Mouse (Mus musculus) heart, embryonic 10.5 days (tissue): Measurements from ENCODE around the gene Myf6. TPM values are rescaled to one million over a fixed set of nuclear protein-coding genes. Genes with fewer than 3 reads are reported as not detected.

Source experiments
- DNase-seq: peaks from one replicate; pipeline ENCODE4 v3.0.0-alpha.2; 2017; ENCODE audit warnings: low spot score
- H3K27ac ChIP-seq: fragments of 300-500 bp; sonication (generic); 2 replicates; pipeline ENCODE4 v1.5.1; 2016; ENCODE audit warnings: mild to moderate bottlenecking
- H3K27me3 ChIP-seq: fragments of 300-500 bp; sonication (generic); 2 replicates; pipeline ENCODE4 v1.6.1; 2016; ENCODE audit warnings: mild to moderate bottlenecking; ENCODE audit not compliant: poor library complexity, insufficient read depth, severe bottlenecking
- H3K36me3 ChIP-seq: fragments of 300-500 bp; sonication (generic); 2 replicates; pipeline ENCODE4 v1.6.1; 2016; ENCODE audit warnings: mild to moderate bottlenecking, moderate library complexity
- H3K4me1 ChIP-seq: fragments of 300-500 bp; sonication (generic); 2 replicates; pipeline ENCODE4 v1.6.1; 2016; ENCODE audit warnings: mild to moderate bottlenecking
- H3K4me3 ChIP-seq: fragments of 300-500 bp; sonication (generic); 2 replicates; pipeline ENCODE4 v1.5.1; 2016; ENCODE audit warnings: mild to moderate bottlenecking, moderate library complexity
- H3K9me3 ChIP-seq: fragments of 300-500 bp; sonication (generic); 2 replicates; pipeline ENCODE4 v1.6.1; 2016; ENCODE audit warnings: mild to moderate bottlenecking, moderate library complexity
- WGBS: fragments of 180-500 bp; shearing (Covaris S2); methylation state at CpG from one replicate; pipeline ENCODE4 v1.1.7; 2016; 5-methylcytosine and 5-hydroxymethylcytosine counted together
- polyA plus RNA-seq: library from polyadenylated mRNA; unstranded; fragments of >200 nt; fragmentation: Nextera tagmentation; extraction: Ambion mirVana; gene quantifications from 2 replicates; pipeline ENCODE4 v1.2.1, GENCODE M21; 2016

Myf6 gene
- 0.30 TPM in 1 of 2 replicates, not detected in the other for polyA plus RNA-seq

DNA sequence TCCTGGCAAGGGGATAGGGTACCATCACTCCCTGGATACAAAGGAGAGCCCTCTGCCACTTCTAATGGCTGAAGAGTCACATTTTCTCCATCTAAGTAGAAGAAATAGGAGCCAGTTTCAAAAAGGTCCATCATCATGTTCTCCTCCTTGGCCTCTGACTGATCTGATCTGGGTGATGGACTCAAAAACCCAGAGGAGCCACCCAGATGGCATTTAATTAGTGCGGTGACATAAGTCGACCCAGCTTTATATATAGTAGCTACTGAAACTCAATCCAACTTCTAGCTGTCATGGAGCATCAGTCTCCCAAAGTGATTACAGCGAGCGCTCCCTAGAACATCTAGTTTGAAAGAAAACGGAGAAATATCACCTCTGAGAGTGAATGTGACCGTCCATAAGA is at the start of gene Myf6:
Gene Myf6, minus strand, starts transcription at position 170 of the 400 bp plus-strand sequence.
- Histone ChIP-seq H3K36me3 (no peaks in the 10 kb centered on the region), H3K27ac (0 out of 2 replicates have a peak within 1 kb of the TSS, but pooled peaks have one; percentile 29), H3K4me3 (peak within 1 kb of the TSS; percentile 46), H3K4me1 (peaks cover 9% of the 10 kb centered on the region), H3K27me3 (peaks cover 4% of the 10 kb centered on the region; the same call in 1 of the 2 replicates), H3K9me3 (no peaks in the 10 kb centered on the region)
- no peak for DNase-seq
- WGBS = 85% methylated on average over 6 of the region's 6 CpGs

DNA sequence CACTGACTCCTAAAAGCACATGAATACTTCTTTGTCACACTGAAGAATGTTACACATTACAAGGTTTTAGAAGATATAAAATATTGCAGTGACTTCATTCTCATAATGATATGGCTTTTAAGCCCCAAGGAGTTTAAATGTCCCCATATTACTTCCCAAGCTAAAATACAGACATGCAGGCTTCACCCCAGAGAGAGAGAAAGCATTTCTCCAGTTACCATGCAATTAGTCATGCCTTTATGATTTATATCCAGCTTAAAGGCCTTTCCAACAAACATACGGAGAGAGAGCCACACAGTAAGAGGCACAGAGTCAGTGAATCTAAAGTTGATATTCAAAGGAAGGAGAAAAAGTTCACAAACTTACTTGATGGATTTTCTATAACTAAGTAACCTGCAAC is 48.5 kb upstream of the Myf6 start:
- Histone ChIP-seq H3K27ac (no peak overlapping the region), H3K9me3 (no peaks in the 10 kb centered on the region), H3K4me3 (no peak overlapping the region), H3K36me3 (no peaks in the 10 kb centered on the region), H3K27me3 (no peaks in the 10 kb centered on the region), H3K4me1 (no peaks in the 10 kb centered on the region)
- DNase-seq = no peak
- 63% methylated on average over 1 of the region's 1 CpGs for WGBS

DNA sequence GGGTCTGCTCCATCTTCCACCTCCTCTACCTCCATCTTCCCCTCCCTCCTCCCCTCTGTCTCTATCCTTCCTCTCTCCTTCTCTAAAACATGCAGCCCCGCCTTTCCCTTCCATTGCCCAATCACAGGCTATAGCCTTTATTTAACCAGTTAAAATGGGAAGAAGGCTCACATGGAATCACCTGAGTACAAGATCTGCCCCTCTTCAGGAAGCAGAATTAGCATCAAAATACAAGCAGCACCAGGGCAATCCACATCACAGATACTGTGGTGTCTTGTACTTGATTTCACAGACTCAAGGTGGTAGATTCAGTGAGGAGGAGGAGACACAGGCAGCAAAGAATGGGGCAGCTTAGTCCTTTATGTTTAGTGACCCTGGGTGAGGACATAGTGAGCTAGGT is 34.2 kb upstream of the Myf6 start:
- 63% methylated on average over 1 of the region's 1 CpGs for WGBS

DNA sequence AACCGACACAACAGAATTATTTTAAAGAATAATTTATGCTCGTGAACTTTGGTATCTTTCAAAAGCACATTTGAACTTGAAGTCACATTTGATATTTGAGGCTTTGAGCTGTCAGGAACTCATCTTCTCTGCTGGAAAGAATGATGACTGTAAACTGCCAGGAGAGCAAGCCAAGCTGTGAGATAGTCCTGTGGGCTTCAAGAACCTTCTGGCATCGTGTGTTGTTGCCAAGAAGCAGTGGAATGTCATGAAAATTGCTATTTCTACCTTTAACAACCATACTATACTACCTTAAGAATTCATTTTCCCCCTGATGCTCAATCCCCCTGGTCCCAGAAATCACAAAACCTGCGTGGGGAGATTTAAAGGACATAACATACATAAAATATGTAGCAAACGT is 24.7 kb upstream of the Myf6 start:
- H3K4me1 ChIP-seq = no peaks in the 10 kb centered on the region
- no peak for DNase-seq
- H3K4me3 ChIP-seq = no peak overlapping the region
- H3K9me3 ChIP-seq = no peaks in the 10 kb centered on the region
- WGBS = 72% methylated on average over 5 of the region's 5 CpGs
- no peaks in the 10 kb centered on the region for H3K27me3 ChIP-seq
- H3K27ac ChIP-seq = no peak overlapping the region
- H3K36me3 ChIP-seq = no peaks in the 10 kb centered on the region

More for the DNA sequence above, 34.2 kb upstream of the Myf6 start:
- no peaks in the 10 kb centered on the region for H3K27me3 ChIP-seq
- no peaks in the 10 kb centered on the region for H3K9me3 ChIP-seq
- H3K4me1 ChIP-seq = no peaks in the 10 kb centered on the region
- no peak overlapping the region for H3K4me3 ChIP-seq
- no peaks in the 10 kb centered on the region for H3K36me3 ChIP-seq
- no peak for DNase-seq
- no peak overlapping the region for H3K27ac ChIP-seq

DNA sequence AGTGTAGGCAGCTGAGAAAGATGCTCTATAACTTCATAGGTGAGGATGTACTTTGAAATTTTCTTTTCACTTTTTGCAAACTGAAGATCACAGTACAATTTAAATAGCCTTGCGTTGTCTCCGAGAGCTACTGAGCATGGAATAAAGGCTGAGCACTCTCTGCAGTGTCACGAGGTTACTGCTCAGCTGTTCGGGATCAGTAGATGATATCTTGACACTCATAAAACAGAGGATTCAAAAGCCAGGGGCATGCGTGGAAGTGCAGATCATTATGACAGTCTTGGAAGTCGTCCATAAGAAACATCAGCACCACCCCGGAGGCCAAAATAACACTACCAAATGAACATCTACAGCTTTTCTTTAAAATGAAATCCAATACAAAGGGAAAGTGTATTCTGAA is 22.1 kb upstream of the Myf6 start:
- Histone ChIP-seq H3K27me3 (no peaks in the 10 kb centered on the region), H3K4me3 (no peak overlapping the region), H3K4me1 (no peaks in the 10 kb centered on the region), H3K36me3 (no peaks in the 10 kb centered on the region), H3K9me3 (no peaks in the 10 kb centered on the region), H3K27ac (no peak overlapping the region)
- 81% methylated on average over 7 of the region's 7 CpGs for WGBS
- no peak for DNase-seq

DNA sequence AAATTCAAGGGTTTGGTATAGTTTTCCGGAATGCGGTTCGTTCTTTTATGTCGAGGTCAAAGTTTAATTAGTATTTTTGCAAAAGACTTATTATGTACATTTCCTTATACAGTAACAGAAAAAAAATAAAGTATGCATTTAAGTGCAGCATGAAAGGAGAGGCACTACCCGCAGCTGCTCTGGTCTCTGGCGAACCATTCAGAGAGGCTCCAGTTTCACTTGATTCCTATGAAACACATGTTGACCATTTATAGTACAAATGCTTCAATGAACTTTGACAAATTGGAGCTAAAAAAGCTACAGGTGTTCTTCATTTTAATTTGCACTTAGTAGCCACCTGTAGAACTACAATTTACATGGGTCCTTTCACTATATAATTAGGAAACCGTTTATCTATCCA is 20.2 kb upstream of the Myf6 start:
- no peaks in the 10 kb centered on the region for H3K36me3 ChIP-seq
- no peak for DNase-seq
- WGBS = 83% methylated on average over 7 of the region's 7 CpGs

DNA sequence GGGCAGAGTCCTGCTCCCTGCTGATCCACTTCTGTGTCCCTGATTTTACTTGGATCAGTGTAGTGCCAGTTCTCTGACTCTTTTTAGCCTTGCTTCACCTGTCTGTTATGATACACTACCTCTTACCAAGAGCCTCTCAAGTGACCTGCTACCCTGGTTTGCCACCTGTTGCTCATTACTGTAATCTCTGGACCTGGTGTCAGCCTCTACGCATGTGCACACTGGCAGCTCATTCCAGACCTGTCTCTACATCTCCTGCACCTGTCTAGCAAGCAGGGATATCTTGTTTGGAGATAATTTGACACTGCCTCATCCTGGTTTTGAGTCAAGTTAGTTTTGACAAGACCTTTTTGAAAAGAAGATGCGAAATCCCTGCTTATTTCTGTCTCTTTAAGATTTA is 11.9 kb upstream of the Myf6 start:
- 82% methylated on average over 2 of the region's 2 CpGs for WGBS
- no peak for DNase-seq
- Histone ChIP-seq H3K9me3 (no peaks in the 10 kb centered on the region), H3K4me3 (no peak overlapping the region), H3K4me1 (no peaks in the 10 kb centered on the region), H3K36me3 (no peaks in the 10 kb centered on the region), H3K27me3 (no peaks in the 10 kb centered on the region), H3K27ac (no peak overlapping the region)

More for the DNA sequence above, 20.2 kb upstream of the Myf6 start:
- H3K9me3 ChIP-seq = no peaks in the 10 kb centered on the region
- H3K27ac ChIP-seq = no peak overlapping the region
- no peaks in the 10 kb centered on the region for H3K27me3 ChIP-seq
- no peaks in the 10 kb centered on the region for H3K4me1 ChIP-seq
- H3K4me3 ChIP-seq = no peak overlapping the region

DNA sequence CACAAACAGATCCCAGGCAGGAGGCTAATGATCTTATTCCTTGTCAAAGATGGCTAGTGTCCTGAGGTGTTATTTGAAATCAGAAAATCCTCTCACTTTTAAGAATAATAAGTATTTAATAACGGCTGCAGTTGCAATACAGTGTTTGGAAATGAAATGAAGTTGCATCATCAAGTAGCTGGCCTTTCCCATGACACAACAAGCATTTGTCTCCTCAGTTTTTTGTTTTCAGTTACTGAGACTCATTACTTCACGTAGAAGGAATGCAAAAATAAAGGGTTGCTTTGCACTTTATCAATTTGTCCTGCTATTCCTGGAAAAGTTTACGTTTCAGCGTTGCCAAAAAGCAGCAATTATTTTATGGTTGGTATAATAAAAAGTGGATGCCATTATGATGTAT is 8.9 kb upstream of the Myf6 start:
- H3K4me1 ChIP-seq = peaks cover 4% of the 10 kb centered on the region; the same call in 1 of the 2 replicates
- no peak overlapping the region for H3K4me3 ChIP-seq
- no peak overlapping the region for H3K27ac ChIP-seq
- H3K36me3 ChIP-seq = no peaks in the 10 kb centered on the region
- no peaks in the 10 kb centered on the region for H3K9me3 ChIP-seq
- WGBS = 78% methylated on average over 4 of the region's 4 CpGs
- no peaks in the 10 kb centered on the region for H3K27me3 ChIP-seq
- DNase-seq = no peak

DNA sequence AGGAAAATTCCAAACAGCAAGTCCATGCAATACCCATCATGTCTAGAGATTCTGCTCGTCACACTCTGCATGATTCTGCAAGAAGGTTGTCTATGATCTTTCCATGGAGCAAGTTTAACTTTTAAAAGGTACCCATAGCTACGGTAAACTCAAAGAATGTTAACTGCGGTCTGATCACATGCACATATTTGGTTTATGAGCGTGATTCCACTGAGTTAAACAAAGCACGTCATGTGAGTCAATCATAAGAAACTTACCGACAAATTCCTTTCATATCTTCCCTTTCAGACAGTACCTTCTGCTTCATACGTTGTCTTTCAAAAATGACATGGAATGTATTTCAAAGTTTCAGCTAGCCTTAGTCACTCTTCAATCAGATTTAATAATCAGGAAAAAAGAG is 7.7 kb upstream of the Myf6 start:
- H3K27ac ChIP-seq = no peak overlapping the region
- peaks cover 4% of the 10 kb centered on the region; the same call in 1 of the 2 replicates for H3K4me1 ChIP-seq
- no peak for DNase-seq
- H3K9me3 ChIP-seq = no peaks in the 10 kb centered on the region
- no peaks in the 10 kb centered on the region for H3K27me3 ChIP-seq
- 87% methylated on average over 7 of the region's 7 CpGs for WGBS
- no peak overlapping the region for H3K4me3 ChIP-seq
- H3K36me3 ChIP-seq = no peaks in the 10 kb centered on the region

DNA sequence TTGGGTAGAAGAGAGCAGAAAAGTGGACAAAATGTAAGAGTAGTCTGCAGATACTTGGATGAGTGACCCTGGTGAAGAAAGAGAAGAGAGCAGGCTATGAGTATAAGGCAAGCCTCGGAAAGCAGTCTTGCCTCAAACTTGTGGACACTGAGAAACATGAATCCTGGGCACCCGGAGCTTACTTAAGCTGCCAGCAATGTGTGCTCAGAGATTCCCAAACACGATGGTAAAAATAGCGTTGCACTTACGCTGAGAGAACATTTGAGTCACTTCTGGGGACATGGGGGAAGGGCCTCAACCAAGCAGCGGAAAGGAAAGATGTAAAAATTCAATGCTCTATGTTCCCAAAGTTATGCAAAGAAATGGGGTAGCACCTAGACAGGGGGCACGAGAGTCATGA is 5.1 kb upstream of the Myf6 start:
- H3K27ac ChIP-seq = peak overlapping the region; percentile 70

DNA sequence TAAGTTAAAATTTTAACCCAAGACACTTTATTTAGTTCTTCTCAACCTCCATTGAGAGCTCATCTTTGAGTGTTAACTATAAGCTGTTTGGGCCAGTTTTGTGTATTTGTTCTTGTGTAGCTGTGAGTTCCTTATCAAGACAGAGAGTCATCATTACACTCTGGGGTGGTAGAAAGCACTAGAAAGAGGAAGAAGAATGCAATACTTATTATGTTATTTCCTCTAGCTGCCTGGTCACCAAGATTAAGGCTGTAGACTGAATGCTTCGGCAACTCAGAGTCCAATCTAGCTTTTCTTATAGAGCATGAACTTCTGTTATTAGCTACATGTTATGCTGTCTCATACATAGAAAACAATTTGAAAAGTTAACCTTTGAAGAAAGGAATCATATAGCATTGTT is 1.9 kb upstream of the Myf6 start:
- no peaks in the 10 kb centered on the region for H3K36me3 ChIP-seq
- no peaks in the 10 kb centered on the region for H3K9me3 ChIP-seq
- no peak overlapping the region for H3K27ac ChIP-seq
- DNase-seq = no peak
- 84% methylated on average over 1 of the region's 1 CpGs for WGBS
- H3K4me1 ChIP-seq = peaks cover 13% of the 10 kb centered on the region
- no peak overlapping the region for H3K4me3 ChIP-seq
- H3K27me3 ChIP-seq = peaks cover 4% of the 10 kb centered on the region; the same call in 1 of the 2 replicates

More for the DNA sequence above, 5.1 kb upstream of the Myf6 start:
- no peaks in the 10 kb centered on the region for H3K9me3 ChIP-seq
- H3K27me3 ChIP-seq = no peaks in the 10 kb centered on the region
- H3K36me3 ChIP-seq = no peaks in the 10 kb centered on the region
- no peak for DNase-seq
- 61% methylated on average over 7 of the region's 7 CpGs for WGBS
- peaks cover 4% of the 10 kb centered on the region; the same call in 1 of the 2 replicates for H3K4me1 ChIP-seq
- H3K4me3 ChIP-seq = no peak overlapping the region

DNA sequence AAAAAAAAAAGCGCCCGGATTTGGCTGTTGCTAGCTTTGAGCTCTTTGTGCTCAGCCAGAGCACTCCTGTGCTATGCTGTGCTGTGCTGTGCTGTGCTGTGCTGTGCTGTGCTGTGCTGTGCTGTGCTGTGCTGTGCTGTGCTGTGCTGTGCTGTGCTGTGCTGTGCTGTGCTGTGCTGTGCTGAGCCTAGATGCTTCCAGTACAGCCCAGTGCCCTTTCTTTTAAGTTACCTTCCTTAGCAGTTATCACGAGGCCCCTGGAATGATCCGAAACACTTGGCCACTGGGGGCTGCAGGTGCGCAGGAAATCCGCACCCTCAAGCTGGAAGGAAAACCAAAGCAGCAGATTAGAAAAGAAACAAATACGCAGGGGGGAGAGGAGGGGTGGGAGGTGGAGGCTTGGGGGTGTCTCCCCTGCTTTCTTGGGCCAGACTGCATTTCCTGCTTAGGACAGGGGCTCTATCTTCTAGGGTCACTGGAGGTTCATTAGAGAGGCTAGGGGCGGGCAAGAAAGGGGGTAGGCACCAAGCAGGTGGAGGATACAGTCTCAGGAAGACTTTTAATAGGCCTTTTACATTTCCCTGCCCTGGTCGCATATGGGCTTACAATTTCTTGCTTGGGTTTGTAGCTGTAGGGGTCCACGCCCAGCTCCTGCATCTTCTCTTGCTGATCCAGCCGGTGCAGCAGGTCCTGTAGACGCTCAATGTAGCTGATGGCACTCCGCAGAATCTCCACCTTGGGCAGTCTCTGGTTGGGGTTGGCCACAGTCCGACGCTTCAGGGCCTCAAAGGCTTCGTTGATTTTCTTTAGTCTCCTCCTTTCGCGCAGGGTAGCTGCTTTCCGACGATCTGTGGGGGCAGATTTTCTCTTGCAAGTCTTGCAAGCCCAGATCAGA is 710 bp downstream of the Myf6 start:
- H3K27me3 ChIP-seq = peaks cover 4% of the 10 kb centered on the region; the same call in 1 of the 2 replicates
- 0 out of 2 replicates have a peak overlapping the region, but pooled peaks have one; percentile 42 for H3K27ac ChIP-seq
- no peak for DNase-seq
- no peaks in the 10 kb centered on the region for H3K36me3 ChIP-seq
- H3K9me3 ChIP-seq = no peaks in the 10 kb centered on the region
- WGBS = 40% methylated on average over 20 of the region's 20 CpGs
- H3K4me3 ChIP-seq = peak overlapping the region; percentile 46
- peaks cover 12% of the 10 kb centered on the region for H3K4me1 ChIP-seq

DNA sequence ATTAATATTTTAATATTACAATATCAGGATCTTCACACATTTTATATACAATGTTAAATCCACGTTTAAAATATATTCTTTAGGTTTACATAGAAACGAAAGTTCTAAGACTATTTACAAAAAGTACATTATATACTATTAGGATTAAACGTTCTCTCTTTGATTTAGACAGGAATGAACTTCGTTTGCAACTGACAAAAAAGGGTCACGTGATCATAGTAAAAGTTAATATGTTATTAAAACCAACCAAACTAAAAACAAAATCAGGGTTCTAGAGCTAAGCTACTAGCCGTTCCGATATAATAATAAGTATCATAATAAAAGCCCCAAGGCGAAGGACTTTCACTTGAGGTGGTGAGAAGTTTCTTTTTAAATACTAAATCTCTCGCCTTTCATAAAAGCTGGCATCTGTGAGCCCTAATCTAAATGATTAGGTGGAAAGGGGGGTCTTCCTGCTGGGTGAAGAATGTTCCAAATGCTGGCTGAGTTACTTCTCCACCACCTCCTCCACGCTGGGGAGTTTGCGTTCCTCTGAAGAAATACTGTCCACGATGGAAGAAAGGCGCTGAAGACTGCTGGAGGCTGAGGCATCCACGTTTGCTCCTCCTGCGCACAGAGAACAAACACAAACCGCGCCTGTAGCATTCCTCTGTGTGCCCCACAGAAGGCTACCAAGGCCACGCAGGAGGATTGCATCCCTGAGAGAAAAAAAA is 1.5 kb downstream of the Myf6 start:
- DNase-seq = no peak
- H3K27me3 ChIP-seq = peaks cover 4% of the 10 kb centered on the region; the same call in 1 of the 2 replicates
- 36% methylated on average over 18 of the region's 18 CpGs for WGBS
- H3K4me3 ChIP-seq = peak overlapping the region; percentile 46
- no peaks in the 10 kb centered on the region for H3K36me3 ChIP-seq
- peaks cover 12% of the 10 kb centered on the region for H3K4me1 ChIP-seq
- H3K27ac ChIP-seq = 0 out of 2 replicates have a peak overlapping the region, but pooled peaks have one; percentile 42
- no peaks in the 10 kb centered on the region for H3K9me3 ChIP-seq
